Comparison of ENCODE assay signal across 31 mouse cellular contexts in the genomic region with DNA sequence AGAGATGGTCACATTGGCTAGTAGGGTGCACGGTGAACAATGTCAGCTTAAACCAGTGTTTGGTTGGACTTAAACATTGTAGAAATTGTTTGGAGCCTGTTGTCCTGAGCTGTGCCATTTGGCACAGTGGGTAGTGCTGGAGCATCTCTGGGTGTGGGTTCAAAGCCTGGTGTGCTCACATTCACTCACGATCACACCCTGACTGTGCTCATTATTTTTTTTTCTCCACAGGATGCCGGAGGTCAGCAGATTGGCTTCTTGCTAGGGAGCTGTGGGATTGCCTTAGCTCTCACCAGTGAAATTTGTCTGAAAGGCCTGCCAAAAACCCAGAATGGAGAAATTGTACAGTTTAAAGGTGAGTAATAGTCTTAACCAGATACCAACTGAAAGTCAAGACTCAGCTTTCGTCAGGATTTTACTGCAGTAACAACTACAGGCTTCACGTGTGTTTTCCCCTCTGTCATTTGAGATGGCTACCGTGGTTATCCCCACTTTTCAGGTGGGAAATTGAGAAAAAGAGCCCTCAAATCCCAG.
DNase-seq lines count a peak whose midpoint lies in the region; ATAC-seq lines count a peak whose summit lies in the region.
"Had no signal": no experiment of that assay in that cellular context is flagged by ENCODE, and none has a peak within 500 bp of the region (broad histone marks: within the 10 kb centered on the region; RNA-seq: fewer than 3 reads in every experiment).

No protein-coding gene starts in this region.

- H3K4me1 ChIP-seq in midbrain, embryonic 14.5 days (ENCODE audit: control insufficient read depth, insufficient read depth, low read length), result no peaks in the 10 kb centered on the region
- H3K4me1 ChIP-seq: embryonic facial prominence, embryonic 12.5 days; forebrain, embryonic 10.5 days; forebrain, embryonic 15.5 days; hindbrain, embryonic 13.5 days; midbrain, embryonic 12.5 days; neural tube, embryonic 13.5 days; stomach, embryonic 15.5 days had no signal

- H3K9me3 ChIP-seq in midbrain, embryonic 14.5 days (ENCODE audit: control insufficient read depth, low read length), result no peaks in the 10 kb centered on the region
- H3K9me3 ChIP-seq: embryonic facial prominence, embryonic 12.5 days; forebrain, embryonic 10.5 days; forebrain, embryonic 15.5 days; hindbrain, embryonic 13.5 days; liver, embryonic 12.5 days; megakaryocyte, embryonic 14.5 days; midbrain, embryonic 12.5 days; neural tube, embryonic 13.5 days; stomach, embryonic 15.5 days had no signal

- DNase-seq in adipocyte (ENCODE audit: low spot score) (peak; percentile 28), liver (no peak)
- peak; percentile 75 for DNase-seq in cerebellum, adult 11-12 months
- peak; percentile 80 for DNase-seq in cerebellum, adult 9-11 months
- DNase-seq in fibroblast of lung, adult 2 months (ENCODE audit: low read depth), result peak; percentile 91
- DNase-seq in c-Kit-positive CD71-positive TER-119-positive erythroid progenitor cells, embryonic 14.5 days (ENCODE audit: low spot score), result no peak
- no peak for DNase-seq in midbrain, embryonic 14.5 days
- DNase-seq: adrenal gland, postnatal 10 days; B cell, adult 2 months; embryo, embryonic 11 days; gastrocnemius, postnatal 36 days; heart, adult 18-20 months; heart, postnatal 4 days; kidney, adult 8-10 months; kidney, postnatal 4 days; layer of hippocampus, postnatal 36 days; liver, postnatal 0 days; thymus, adult 18-20 months; thymus, postnatal 36 days had no signal

- H3K27ac ChIP-seq in midbrain, embryonic 14.5 days (replicated peaks; ENCODE audit: low read depth, low read length), result no peak overlapping the region
- H3K27ac ChIP-seq: embryonic facial prominence, embryonic 12.5 days; forebrain, embryonic 10.5 days; forebrain, embryonic 15.5 days; hindbrain, embryonic 13.5 days; kidney, postnatal 0 days; liver, embryonic 12.5 days; midbrain, embryonic 12.5 days; neural tube, embryonic 13.5 days; stomach, embryonic 15.5 days had no signal

- H3K36me3 ChIP-seq in midbrain, embryonic 14.5 days (ENCODE audit: control insufficient read depth, insufficient read depth, low read length), result peaks cover 68% of the 10 kb centered on the region

- 94% methylated on average over 6 of the region's 6 CpGs for WGBS in midbrain, embryonic 14.5 days

- H3K4me3 ChIP-seq in midbrain, embryonic 14.5 days (replicated peaks; ENCODE audit: low read depth, low read length), result no peak overlapping the region
- H3K4me3 ChIP-seq: embryonic facial prominence, embryonic 12.5 days; forebrain, embryonic 10.5 days; forebrain, embryonic 15.5 days; hindbrain, embryonic 13.5 days; liver, embryonic 12.5 days; megakaryocyte, embryonic 14.5 days; midbrain, embryonic 12.5 days; neural tube, embryonic 13.5 days; stomach, embryonic 15.5 days had no signal

- no peaks in the 10 kb centered on the region for H3K27me3 ChIP-seq in midbrain, embryonic 14.5 days (ENCODE audit: control insufficient read depth, insufficient read depth, low read length)
- H3K27me3 ChIP-seq: embryonic facial prominence, embryonic 12.5 days; forebrain, embryonic 15.5 days; hindbrain, embryonic 13.5 days; liver, embryonic 12.5 days; megakaryocyte, embryonic 14.5 days; midbrain, embryonic 12.5 days; neural tube, embryonic 13.5 days; stomach, embryonic 15.5 days had no signal

- no peak overlapping the region for H3K4me2 ChIP-seq in midbrain, embryonic 14.5 days (ENCODE audit: low read length)
- H3K4me2 ChIP-seq: embryonic facial prominence, embryonic 12.5 days; forebrain, embryonic 15.5 days; heart, embryonic 11.5 days; hindbrain, embryonic 13.5 days; liver, embryonic 12.5 days; midbrain, embryonic 12.5 days; neural tube, embryonic 13.5 days; stomach, embryonic 15.5 days had no signal

- H3K9ac ChIP-seq in midbrain, embryonic 14.5 days (replicated peaks; ENCODE audit: low read length), result no peak overlapping the region
- H3K9ac ChIP-seq: embryonic facial prominence, embryonic 12.5 days; forebrain, embryonic 15.5 days; hindbrain, embryonic 13.5 days; liver, embryonic 12.5 days; liver, postnatal 0 days; midbrain, embryonic 12.5 days; neural tube, embryonic 13.5 days; stomach, embryonic 15.5 days had no signal

- ATAC-seq in midbrain, embryonic 14.5 days (ENCODE audit: low FRiP score, low TSS enrichment), result no peak
- ATAC-seq: forebrain, embryonic 15.5 days; intestine, embryonic 16.5 days; liver, embryonic 12.5 days; liver, postnatal 0 days had no signal

Comparison
In these comparisons a context has a peak if more than half of its experiments do, and no peak if none do; other contexts are left out.
1. DNase-seq: peak in adipocyte (single experiment), cerebellum, adult 11-12 months (single experiment), cerebellum, adult 9-11 months (single experiment) and fibroblast of lung, adult 2 months (single experiment); none in c-Kit-positive CD71-positive TER-119-positive erythroid progenitor cells, embryonic 14.5 days (single experiment), liver (single experiment) and midbrain, embryonic 14.5 days (single experiment).